Mouse (Mus musculus) T-helper 2 cell (primary cell): ENCODE data around the gene Cebpa.

ENCODE experiments used
- in situ Hi-C: fragments of 300-600 bp; cut with MboI, MseI; formaldehyde crosslinking; loops from one replicate; pipeline ENCODE4 v1.15.1; 2025; ENCODE audit warnings: high pct_unique_total_duplicates

Cebpa gene

GRCm38 (mm10) chr7:35120146-35120691, 1.1 kb downstream of the Cebpa start:
- in situ Hi-C loops = no loop called here

- in situ Hi-C loops = no loop called here
Measured at GRCm38 (mm10) chr7:35121150-35121549, 2.1 kb downstream of the Cebpa start.

GRCm38 (mm10) chr7:35122401-35123320, 3.6 kb downstream of the Cebpa start:
- in situ Hi-C loops = no loop called here

GRCm38 (mm10) chr7:35123431-35123953, 4.4 kb downstream of the Cebpa start:
- in situ Hi-C loops = no loop called here

GRCm38 (mm10) chr7:35124216-35124615, 5.1 kb downstream of the Cebpa start:
- in situ Hi-C loops = no loop called here

- in situ Hi-C loops = no loop called here
Measured at GRCm38 (mm10) chr7:35124745-35125144, 5.7 kb downstream of the Cebpa start.

GRCm38 (mm10) chr7:35125971-35126370, 6.9 kb downstream of the Cebpa start:
- in situ Hi-C loops = no loop called here

- in situ Hi-C loops = no loop called here
Measured at GRCm38 (mm10) chr7:35127001-35127400, 7.9 kb downstream of the Cebpa start.

GRCm38 (mm10) chr7:35127721-35128120, 8.6 kb downstream of the Cebpa start:
- in situ Hi-C loops = no loop called here

GRCm38 (mm10) chr7:35128677-35129567, 9.8 kb downstream of the Cebpa start:
- in situ Hi-C loops = no loop called here

- in situ Hi-C loops = no loop called here
Measured at GRCm38 (mm10) chr7:35130059-35130738, 11.1 kb downstream of the Cebpa start.

GRCm38 (mm10) chr7:35130888-35131287, 11.8 kb downstream of the Cebpa start:
- in situ Hi-C loops = no loop called here

GRCm38 (mm10) chr7:35131601-35132000, 12.5 kb downstream of the Cebpa start:
- in situ Hi-C loops = no loop called here

GRCm38 (mm10) chr7:35134621-35135020, 15.5 kb downstream of the Cebpa start:
- in situ Hi-C loops = no loop called here

GRCm38 (mm10) chr7:35137524-35137923, 18.4 kb downstream of the Cebpa start:
- in situ Hi-C loops = no loop called here

- in situ Hi-C loops = no loop called here
Measured at GRCm38 (mm10) chr7:35138481-35138880, 19.4 kb downstream of the Cebpa start.

- in situ Hi-C loops = no loop called here
Measured at GRCm38 (mm10) chr7:35139880-35140279, 20.8 kb downstream of the Cebpa start.

GRCm38 (mm10) chr7:35141519-35141918, 22.4 kb downstream of the Cebpa start:
- in situ Hi-C loops = no loop called here

- in situ Hi-C loops = no loop called here
Measured at GRCm38 (mm10) chr7:35142522-35142921, 23.4 kb downstream of the Cebpa start.

GRCm38 (mm10) chr7:35143864-35144618, 24.9 kb downstream of the Cebpa start:
- in situ Hi-C loops = no loop called here

- in situ Hi-C loops = no loop called here
Measured at GRCm38 (mm10) chr7:35145068-35145467, 26.0 kb downstream of the Cebpa start.
